Mouse (Mus musculus) frontal cortex, postnatal 25 days (tissue): ENCODE measurements around the gene Myh6.

Experiments
- DNase-seq, 2 experiments: peaks; one replicate each; pipeline ENCODE4 v3.0.0; 2022; ENCODE audit warnings: low spot score in 2 of 2

Myh6 gene

DNA sequence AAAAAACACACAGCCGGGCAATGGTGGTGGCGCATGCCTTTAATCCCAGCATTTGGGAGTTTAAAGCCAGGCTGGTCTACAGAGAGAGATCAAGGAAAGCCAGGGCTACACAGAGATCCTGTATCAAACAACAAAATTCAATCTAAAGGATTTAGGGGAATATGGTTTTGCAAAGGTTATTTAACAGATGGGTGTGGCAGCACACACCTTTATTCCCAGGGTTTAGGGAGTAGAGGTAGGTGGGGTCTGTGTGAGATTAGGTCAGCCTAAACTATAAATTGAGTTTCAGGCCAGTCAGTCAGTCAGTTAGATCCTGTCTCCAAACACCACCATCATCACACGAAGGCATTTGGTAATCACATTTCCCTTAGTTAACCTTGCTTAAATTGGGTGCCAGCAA, 74.5 kb downstream of the Myh6 start, which contains the start of gene Pabpn1:
Gene Pabpn1 (plus strand): TSS at position 301 of the 400 bp plus-strand sequence.
- DNase-seq: no peak
